Mouse (Mus musculus) embryonic fibroblast, embryonic 13.5 days (primary cell): Measurements from ENCODE around the gene Zfp688. TPM values are rescaled to one million over a fixed set of nuclear protein-coding genes. Genes with fewer than 3 reads are reported as not detected.

ENCODE experiments used
- H3K27ac ChIP-seq: 2 replicates; pipeline ENCODE4 v1.5.1; 2012; ENCODE audit warnings: low read length, control low read depth, inconsistent platforms; ENCODE audit not compliant: insufficient read depth
- H3K4me1 ChIP-seq: 2 replicates; pipeline ENCODE4 v1.6.1; 2011; ENCODE audit warnings: low read length; ENCODE audit not compliant: control insufficient read depth, insufficient read depth
- H3K4me3 ChIP-seq: 2 replicates; pipeline ENCODE4 v1.5.1; 2011; ENCODE audit warnings: mild to moderate bottlenecking, control low read depth, low read length; ENCODE audit not compliant: insufficient read depth
- CTCF ChIP-seq: IDR thresholded peaks from 2 replicates; pipeline ENCODE4 v1.5.1; 2011; ENCODE audit warnings: mild to moderate bottlenecking, control low read depth, low read length, moderate library complexity, borderline replicate concordance; ENCODE audit not compliant: insufficient read depth
- POLR2A ChIP-seq: IDR thresholded peaks from 2 replicates; pipeline ENCODE4 v1.6.1; 2011; ENCODE audit warnings: low read depth, mild to moderate bottlenecking, control low read depth, low read length, moderate library complexity
- polyA plus RNA-seq: library from polyadenylated mRNA; stranded (reverse); fragments of >200 nt; gene quantifications from 2 replicates; pipeline ENCODE4 v1.2.4, GENCODE M21; 2011; ENCODE audit warnings: low read depth; ENCODE audit not compliant: missing spikeins, insufficient read length

Gene Zfp688
- polyA plus RNA-seq, 1 experiment = 9.6 TPM

GRCm38 (mm10) chr7:127454905-127455304 lies 33.0 kb upstream of the Zfp688 start:
- TF ChIP-seq CTCF (no peak), POLR2A (no peak)
- Histone ChIP-seq H3K27ac (no peak overlapping the region), H3K4me3 (no peak overlapping the region), H3K4me1 (peaks cover 6% of the 10 kb centered on the region)

- H3K4me1 ChIP-seq = peaks cover 7% of the 10 kb centered on the region
- H3K27ac ChIP-seq = no peak overlapping the region
- no peak overlapping the region for H3K4me3 ChIP-seq
- TF ChIP-seq POLR2A (no peak), CTCF (no peak)
Measured at GRCm38 (mm10) chr7:127453056-127453455, 31.2 kb upstream of the Zfp688 start.

- TF ChIP-seq CTCF (no peak), POLR2A (no peak)
- Histone ChIP-seq H3K4me3 (peak overlapping the region; percentile 91), H3K4me1 (peaks cover 7% of the 10 kb centered on the region), H3K27ac (no peak overlapping the region; the same call in 1 of the 2 replicates)
Measured at GRCm38 (mm10) chr7:127449966-127450365, 28.1 kb upstream of the Zfp688 start.

- Histone ChIP-seq H3K4me3 (peak within 1 kb of the TSS; percentile 91), H3K4me1 (peaks cover 7% of the 10 kb centered on the region), H3K27ac (peak within 1 kb of the TSS; percentile 94)
- TF ChIP-seq CTCF (no peak), POLR2A (peak; percentile 65)
Measured at GRCm38 (mm10) chr7:127448521-127449300, 26.8 kb upstream of the Zfp688 start, which contains the start of gene Zfp689. Gene Zfp689, minus strand, starts transcription at chr7:127449158.

- no peak for TF ChIP-seq CTCF
- no peak for TF ChIP-seq POLR2A
- Histone ChIP-seq H3K27ac (no peak overlapping the region), H3K4me3 (no peak overlapping the region), H3K4me1 (no peaks in the 10 kb centered on the region)
Measured at GRCm38 (mm10) chr7:127443976-127444375, 22.1 kb upstream of the Zfp688 start.

- Histone ChIP-seq H3K27ac (no peak overlapping the region), H3K4me1 (no peaks in the 10 kb centered on the region), H3K4me3 (no peak overlapping the region)
- no peak for TF ChIP-seq POLR2A
- no peak for TF ChIP-seq CTCF
Measured at GRCm38 (mm10) chr7:127437724-127438123, 15.9 kb upstream of the Zfp688 start.

- Histone ChIP-seq H3K27ac (no peak overlapping the region), H3K4me1 (no peaks in the 10 kb centered on the region), H3K4me3 (no peak overlapping the region)
- TF ChIP-seq CTCF (no peak), POLR2A (no peak)
Measured at GRCm38 (mm10) chr7:127435206-127435605, 13.3 kb upstream of the Zfp688 start.

GRCm38 (mm10) chr7:127426354-127426753 lies 4.5 kb upstream of the Zfp688 start:
- TF ChIP-seq CTCF = no peak
- no peak for TF ChIP-seq POLR2A
- Histone ChIP-seq H3K4me3 (no peak overlapping the region), H3K4me1 (no peaks in the 10 kb centered on the region), H3K27ac (no peak overlapping the region)

GRCm38 (mm10) chr7:127425911-127426310 lies 4.0 kb upstream of the Zfp688 start:
- no peaks in the 10 kb centered on the region for H3K4me1 ChIP-seq
- H3K4me3 ChIP-seq = no peak overlapping the region
- H3K27ac ChIP-seq = no peak overlapping the region
- TF ChIP-seq CTCF = no peak
- TF ChIP-seq POLR2A = no peak

- Histone ChIP-seq H3K27ac (no peak overlapping the region), H3K4me3 (no peak overlapping the region), H3K4me1 (no peaks in the 10 kb centered on the region)
- no peak for TF ChIP-seq POLR2A
- no peak for TF ChIP-seq CTCF
Measured at GRCm38 (mm10) chr7:127425291-127425690, 3.4 kb upstream of the Zfp688 start.
